Mouse (Mus musculus) ES-E14 (cell line): ENCODE measurements around the gene Slc38a3.

Experiments
- CHD2 ChIP-seq: IDR thresholded peaks from 2 replicates; pipeline ENCODE4 v1.6.1; 2014; ENCODE audit warnings: mild to moderate bottlenecking, low read depth, low read length, inconsistent platforms
- MAFK ChIP-seq: IDR thresholded peaks from 2 replicates; pipeline ENCODE4 v1.6.1; 2014; ENCODE audit warnings: mild to moderate bottlenecking, low read depth, low read length, inconsistent platforms; ENCODE audit not compliant: insufficient read depth
- ZC3H11A ChIP-seq: IDR thresholded peaks from 2 replicates; pipeline ENCODE4 v1.6.1; 2012; ENCODE audit warnings: low read depth, mild to moderate bottlenecking, inconsistent platforms, low read length, borderline replicate concordance

- TF ChIP-seq CHD2 (no peak), ZC3H11A (no peak), MAFK (no peak)
These were observed 38.0 kb downstream of the Slc38a3 start for GRCm38 (mm10) chr9:107631311-107631826.
